ENCODE assay signal across 8 mouse cellular contexts in genomic region chr11:106254767-106255166, GRCm38 (mm10). TPM values are rescaled to one million over a fixed set of nuclear protein-coding genes. Genes with fewer than 3 reads are reported as not detected.
A peak's percentile ranks its signal among the peaks of the same experiment; 100 is the strongest.
DNase-seq lines count a peak whose midpoint lies in the region; ATAC-seq and TF ChIP-seq lines count a peak whose summit lies in the region.

No protein-coding gene starts in this region.

- intact Hi-C loops in left cerebral cortex, postnatal 4 days (cut with DNase I): loop anchor here (5.0 kb wide), 1 partner anchor 73 kb away; no protein-coding TSS in a partner anchor

- H3K4me3 ChIP-seq in heart, embryonic 15.5 days: peak overlapping the region; percentile 93
- peak overlapping the region; percentile 96 for H3K4me3 ChIP-seq in bone marrow macrophage, adult 2 months (ENCODE audit: insufficient read depth, low read length)
- H3K4me3 ChIP-seq in hindbrain, embryonic 13.5 days: peak overlapping the region; percentile 84
- peak overlapping the region; percentile 89 for H3K4me3 ChIP-seq in midbrain, embryonic 13.5 days (replicated peaks)

- H3K9ac ChIP-seq in heart, embryonic 15.5 days: peak overlapping the region; percentile 70
- H3K9ac ChIP-seq in hindbrain, embryonic 13.5 days: peak overlapping the region; percentile 88
- H3K9ac ChIP-seq in midbrain, embryonic 13.5 days (replicated peaks): peak overlapping the region; percentile 88; the same call in 1 of the 2 replicates

- TF ChIP-seq POLR2A in bone marrow macrophage, adult 2 months (IDR thresholded peaks at IDR 0.05; ENCODE audit: borderline replicate concordance, low read depth, low read length): no peak

- H3K4me2 ChIP-seq in heart, embryonic 15.5 days: peak overlapping the region; percentile 94
- H3K4me2 ChIP-seq in hindbrain, embryonic 13.5 days: peak overlapping the region; percentile 99
- H3K4me2 ChIP-seq in midbrain, embryonic 13.5 days (replicated peaks): peak overlapping the region; percentile 97

- H3K27ac ChIP-seq in heart, embryonic 15.5 days: no peak overlapping the region
- H3K27ac ChIP-seq in bone marrow macrophage, adult 2 months (ENCODE audit: insufficient read depth, low read depth, low read length): peak overlapping the region; percentile 68
- no peak overlapping the region for H3K27ac ChIP-seq in hindbrain, embryonic 13.5 days
- no peak overlapping the region for H3K27ac ChIP-seq in midbrain, embryonic 13.5 days

- WGBS in heart, embryonic 15.5 days: 8% methylated on average over 2 of the region's 2 CpGs
- WGBS in hindbrain, embryonic 13.5 days: 24% methylated on average over 2 of the region's 2 CpGs
- WGBS in midbrain, embryonic 13.5 days: 28% methylated on average over 2 of the region's 2 CpGs

- ATAC-seq in heart, embryonic 15.5 days (replicated peaks; ENCODE audit: insufficient number of reproducible peaks, insufficient read depth, low FRiP score, low read depth): no peak
- ATAC-seq in hindbrain, embryonic 13.5 days (ENCODE audit: low FRiP score): no peak
- ATAC-seq in midbrain, embryonic 13.5 days: no peak

- no peak for DNase-seq in heart, adult 9 months (ENCODE audit: low spot score in 2 of 2)
- no peak for DNase-seq in Muller cell, postnatal 12 days (ENCODE audit: inconsistent ontology term)
- DNase-seq in left cerebral cortex, postnatal 4 days: no peak
- DNase-seq in adrenal gland, postnatal 36 days: no peak

- H3K4me1 ChIP-seq in heart, embryonic 15.5 days (replicated peaks): peaks cover 23% of the 10 kb centered on the region
- H3K4me1 ChIP-seq in bone marrow macrophage, adult 2 months (ENCODE audit: control insufficient read depth, insufficient read depth, low read length): peaks cover 13% of the 10 kb centered on the region
- H3K4me1 ChIP-seq in hindbrain, embryonic 13.5 days (replicated peaks): peaks cover 29% of the 10 kb centered on the region
- H3K4me1 ChIP-seq in midbrain, embryonic 13.5 days (replicated peaks): peaks cover 30% of the 10 kb centered on the region

- no peaks in the 10 kb centered on the region for H3K27me3 ChIP-seq in heart, embryonic 15.5 days
- H3K27me3 ChIP-seq in hindbrain, embryonic 13.5 days: no peaks in the 10 kb centered on the region
- no peaks in the 10 kb centered on the region for H3K27me3 ChIP-seq in midbrain, embryonic 13.5 days

- TF ChIP-seq CTCF in bone marrow macrophage, adult 2 months (IDR thresholded peaks at IDR 0.05; ENCODE audit: low read depth, low read length): no peak

- H3K9me3 ChIP-seq in heart, embryonic 15.5 days (replicated peaks): no peaks in the 10 kb centered on the region
- H3K9me3 ChIP-seq in hindbrain, embryonic 13.5 days: no peaks in the 10 kb centered on the region
- H3K9me3 ChIP-seq in midbrain, embryonic 13.5 days: no peaks in the 10 kb centered on the region

- H3K36me3 ChIP-seq in heart, embryonic 15.5 days: peaks cover 51% of the 10 kb centered on the region
- peaks cover 57% of the 10 kb centered on the region for H3K36me3 ChIP-seq in hindbrain, embryonic 13.5 days
- H3K36me3 ChIP-seq in midbrain, embryonic 13.5 days: peaks cover 66% of the 10 kb centered on the region

RNA-seq across cellular contexts. Expression of gene Ftsj3, which starts 1.1 kb away (rescaled TPM):
- 31.1 and 37.5 TPM in 2 replicates for polyA plus RNA-seq in heart, embryonic 15.5 days (2015; fragmentation: Nextera tagmentation; extraction: Ambion mirVana)
- 17.7 and 21.7 TPM in 2 replicates for polyA plus RNA-seq in bone marrow macrophage, adult 2 months (2012; ENCODE audit: insufficient read depth, insufficient read length, missing spikeins)
- 37.4 and 38.3 TPM in 2 replicates for polyA plus RNA-seq in hindbrain, embryonic 13.5 days (2015; fragmentation: Nextera tagmentation; extraction: Ambion mirVana)
- 39.3 and 40.3 TPM in 2 replicates for polyA plus RNA-seq in midbrain, embryonic 13.5 days (2015; fragmentation: Nextera tagmentation; extraction: Ambion mirVana)
- 10 to 100 TPM; 34.6 to 35.1 TPM for total RNA-seq in left cerebral cortex, postnatal 4 days (2021)
- total RNA-seq in adrenal gland, postnatal 36 days (2021): 10 to 100 TPM; 55.2 to 66.2 TPM

RNA-seq across cellular contexts. Expression of gene Psmc5, which starts 1.2 kb away (rescaled TPM):
- 195 and 215 TPM in 2 replicates for polyA plus RNA-seq in heart, embryonic 15.5 days (2015; fragmentation: Nextera tagmentation; extraction: Ambion mirVana)
- polyA plus RNA-seq in bone marrow macrophage, adult 2 months (2012; ENCODE audit: insufficient read depth, insufficient read length, missing spikeins): 76.9 and 78.8 TPM in 2 replicates
- 339 and 341 TPM in 2 replicates for polyA plus RNA-seq in hindbrain, embryonic 13.5 days (2015; fragmentation: Nextera tagmentation; extraction: Ambion mirVana)
- 324 and 341 TPM in 2 replicates for polyA plus RNA-seq in midbrain, embryonic 13.5 days (2015; fragmentation: Nextera tagmentation; extraction: Ambion mirVana)
- 100 to 1,000 TPM; 111 to 112 TPM for total RNA-seq in left cerebral cortex, postnatal 4 days (2021)
- 100 to 1,000 TPM; 154 to 172 TPM for total RNA-seq in adrenal gland, postnatal 36 days (2021)

RNA-seq across cellular contexts. Expression of gene Smarcd2, which starts 18.0 kb away (rescaled TPM):
- polyA plus RNA-seq in heart, embryonic 15.5 days (2015; fragmentation: Nextera tagmentation; extraction: Ambion mirVana): 18.2 and 35.7 TPM in 2 replicates
- 89.5 and 89.8 TPM in 2 replicates for polyA plus RNA-seq in bone marrow macrophage, adult 2 months (2012; ENCODE audit: insufficient read depth, insufficient read length, missing spikeins)
- polyA plus RNA-seq in hindbrain, embryonic 13.5 days (2015; fragmentation: Nextera tagmentation; extraction: Ambion mirVana): 14.3 and 16.0 TPM in 2 replicates
- polyA plus RNA-seq in midbrain, embryonic 13.5 days (2015; fragmentation: Nextera tagmentation; extraction: Ambion mirVana): 10.8 and 11.4 TPM in 2 replicates
- 10 to 100 TPM; 13.9 to 17.8 TPM for total RNA-seq in left cerebral cortex, postnatal 4 days (2021)
- 10 to 100 TPM; 68.1 to 86.5 TPM for total RNA-seq in adrenal gland, postnatal 36 days (2021)

RNA-seq across cellular contexts. Expression of gene Tcam1, which starts 21.7 kb away (rescaled TPM):
- polyA plus RNA-seq in heart, embryonic 15.5 days (2015; fragmentation: Nextera tagmentation; extraction: Ambion mirVana): 0.34 TPM in 1 of 2 replicates, not detected in the other
- polyA plus RNA-seq in bone marrow macrophage, adult 2 months (2012; ENCODE audit: insufficient read depth, insufficient read length, missing spikeins): not detected in 2 replicates
- polyA plus RNA-seq in hindbrain, embryonic 13.5 days (2015; fragmentation: Nextera tagmentation; extraction: Ambion mirVana): 0.12 and 0.21 TPM in 2 replicates
- polyA plus RNA-seq in midbrain, embryonic 13.5 days (2015; fragmentation: Nextera tagmentation; extraction: Ambion mirVana): 0.16 and 0.18 TPM in 2 replicates
- under 1 TPM; 0.18 to 0.28 TPM for total RNA-seq in left cerebral cortex, postnatal 4 days (2021)
- under 1 TPM; 0.23 to 0.36 TPM for total RNA-seq in adrenal gland, postnatal 36 days (2021)

RNA-seq across cellular contexts. Expression of gene Ddx42, which starts 38.0 kb away (rescaled TPM):
- polyA plus RNA-seq in heart, embryonic 15.5 days (2015; fragmentation: Nextera tagmentation; extraction: Ambion mirVana): 41.1 and 47.3 TPM in 2 replicates
- polyA plus RNA-seq in bone marrow macrophage, adult 2 months (2012; ENCODE audit: insufficient read depth, insufficient read length, missing spikeins): 42.8 and 46.3 TPM in 2 replicates
- polyA plus RNA-seq in hindbrain, embryonic 13.5 days (2015; fragmentation: Nextera tagmentation; extraction: Ambion mirVana): 92.0 and 96.2 TPM in 2 replicates
- polyA plus RNA-seq in midbrain, embryonic 13.5 days (2015; fragmentation: Nextera tagmentation; extraction: Ambion mirVana): 101 and 105 TPM in 2 replicates
- total RNA-seq in left cerebral cortex, postnatal 4 days (2021): 10 to 100 TPM; 79.8 to 81.0 TPM
- 10 to 100 TPM; 52.4 to 54.8 TPM for total RNA-seq in adrenal gland, postnatal 36 days (2021)
